Mouse (Mus musculus) neural tube, embryonic 11.5 days (tissue): Measurements from ENCODE around the gene Tada3. TPM values are rescaled to one million over a fixed set of nuclear protein-coding genes. Genes with fewer than 3 reads are reported as not detected.
A peak's percentile ranks its signal among the peaks of the same experiment; 100 is the strongest.

Experiments
- ATAC-seq: fragments of 200-750 bp; cut with Nextera tagmentation; 2 replicates; pipeline ENCODE4 v1.8.0; 2017; ENCODE audit warnings: moderate number of reproducible peaks, mild to moderate bottlenecking, moderate TSS enrichment, moderate library complexity; ENCODE audit not compliant: insufficient read depth, low FRiP score, low TSS enrichment
- DNase-seq: peaks from one replicate; pipeline ENCODE4 v3.0.0-alpha.2; 2015; ENCODE audit warnings: low spot score
- H3K27ac ChIP-seq: fragments of 300-500 bp; sonication (generic); 2 replicates; pipeline ENCODE4 v1.5.1; 2014; ENCODE audit warnings: low read depth, mild to moderate bottlenecking, low read length
- H3K27me3 ChIP-seq: fragments of 300-500 bp; sonication (generic); 2 replicates; pipeline ENCODE4 v1.6.1; 2014; ENCODE audit warnings: mild to moderate bottlenecking, low read length, mixed read lengths; ENCODE audit not compliant: control insufficient read depth, insufficient read depth
- H3K36me3 ChIP-seq: fragments of 300-500 bp; sonication (generic); 2 replicates; pipeline ENCODE4 v1.6.1; 2014; ENCODE audit warnings: mild to moderate bottlenecking, low read length, moderate library complexity, mixed read lengths; ENCODE audit not compliant: control insufficient read depth, insufficient read depth
- H3K4me1 ChIP-seq: fragments of 300-500 bp; sonication (generic); 2 replicates; pipeline ENCODE4 v1.6.1; 2014; ENCODE audit warnings: low read length, mixed read lengths; ENCODE audit not compliant: control insufficient read depth, insufficient read depth
- H3K4me2 ChIP-seq: fragments of 300-500 bp; sonication (generic); 2 replicates; pipeline ENCODE4 v1.6.1; 2014; ENCODE audit warnings: low read depth, mild to moderate bottlenecking, moderate library complexity
- H3K4me3 ChIP-seq: fragments of 300-500 bp; sonication (generic); 2 replicates; pipeline ENCODE4 v1.5.1; 2014; ENCODE audit warnings: low read depth, low read length
- H3K9ac ChIP-seq: fragments of 300-500 bp; sonication (generic); 2 replicates; pipeline ENCODE4 v1.6.1; 2014; ENCODE audit warnings: mild to moderate bottlenecking, low read length
- H3K9me3 ChIP-seq: fragments of 300-500 bp; sonication (generic); 2 replicates; pipeline ENCODE4 v1.6.1; 2016; ENCODE audit warnings: low read length; ENCODE audit not compliant: control insufficient read depth
- WGBS: fragments of 180-500 bp; shearing (Covaris S2); extraction: QIAGEN DNeasy Blood & Tissue Kit; methylation state at CpG from one replicate; pipeline ENCODE4 v1.1.7; 2014; 5-methylcytosine and 5-hydroxymethylcytosine counted together
- polyA plus RNA-seq: library from polyadenylated mRNA; unstranded; fragments of >200 nt; fragmentation: Nextera tagmentation; extraction: Ambion mirVana; gene quantifications from 2 replicates; pipeline ENCODE4 v1.2.1, GENCODE M21; 2014

Gene Tada3
- polyA plus RNA-seq, 1 experiment from 2014 or later: 56.3 TPM

DNA sequence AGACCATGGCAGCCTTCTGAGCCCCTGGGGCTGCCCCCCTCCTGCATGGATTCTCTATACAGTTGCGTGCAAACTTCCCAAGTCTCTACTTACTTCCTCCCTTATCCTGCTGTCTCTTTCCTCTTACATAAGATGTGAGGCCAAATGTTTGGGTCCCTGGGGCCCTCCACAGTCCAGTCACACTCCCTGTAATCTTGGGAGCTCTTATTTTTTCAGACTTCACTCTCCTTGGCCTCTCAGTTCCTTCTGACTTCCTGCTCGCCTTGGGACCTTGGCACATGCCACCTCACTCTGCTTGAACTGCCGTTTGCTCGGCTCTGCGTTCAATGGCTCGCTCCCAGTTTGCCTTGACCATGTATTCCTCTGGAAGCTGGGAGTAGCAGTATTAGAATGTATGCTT lies 16.3 kb upstream of the Tada3 start:
- H3K27me3 ChIP-seq: no peaks in the 10 kb centered on the region
- H3K27ac ChIP-seq: no peak overlapping the region
- DNase-seq: no peak
- H3K9me3 ChIP-seq: no peaks in the 10 kb centered on the region
- no peak for ATAC-seq
- H3K9ac ChIP-seq: no peak overlapping the region
- H3K4me1 ChIP-seq: peaks cover 5% of the 10 kb centered on the region; the same call in 1 of the 2 replicates
- peaks cover 9% of the 10 kb centered on the region for H3K36me3 ChIP-seq
- WGBS: 91% methylated on average over 6 of the region's 6 CpGs
- H3K4me3 ChIP-seq: no peak overlapping the region
- H3K4me2 ChIP-seq: no peak overlapping the region

DNA sequence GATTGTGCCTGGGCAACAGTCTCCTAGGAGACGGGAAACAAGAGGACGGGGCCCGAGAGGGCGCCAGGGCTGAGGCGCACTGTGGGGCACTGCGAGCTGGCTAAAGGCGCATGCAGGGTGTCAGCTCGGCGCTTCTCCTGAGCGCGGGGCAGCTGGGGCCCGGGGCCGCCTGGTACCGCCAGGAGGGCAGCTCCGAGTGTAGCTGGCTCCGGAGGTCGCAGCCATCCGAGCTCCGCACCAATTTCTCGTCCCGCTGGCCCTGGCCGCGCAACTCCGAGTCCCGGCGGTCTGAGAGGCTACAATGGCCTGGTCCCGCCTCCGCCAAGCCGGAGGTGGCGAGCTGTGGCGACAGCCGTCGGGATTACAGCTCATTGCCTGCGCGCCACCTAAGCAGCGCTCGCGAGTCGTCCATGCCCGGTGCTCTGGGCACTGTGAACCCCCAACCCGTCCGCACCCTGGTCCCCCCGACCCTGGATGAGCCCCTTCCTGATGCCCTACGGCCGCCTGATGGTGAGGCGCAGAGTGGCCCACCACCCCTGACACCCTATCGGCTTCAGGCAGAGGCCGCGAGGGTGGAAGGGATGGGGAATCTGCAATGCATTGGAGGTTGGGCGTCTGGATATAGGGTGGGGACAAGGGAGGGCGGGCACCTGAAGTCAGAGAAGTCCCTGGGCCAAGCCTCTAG lies 14.8 kb upstream of the Tada3 start:
- peak; percentile 90 for ATAC-seq
- WGBS: under 1% methylated on average over 46 of the region's 51 CpGs
- Histone ChIP-seq H3K4me1 (peaks cover 5% of the 10 kb centered on the region; the same call in 1 of the 2 replicates), H3K4me2 (peak overlapping the region; percentile 81), H3K9me3 (no peaks in the 10 kb centered on the region), H3K4me3 (peak overlapping the region; percentile 47), H3K36me3 (peaks cover 15% of the 10 kb centered on the region), H3K27ac (peak overlapping the region; percentile 62), H3K9ac (peak overlapping the region; percentile 75), H3K27me3 (no peaks in the 10 kb centered on the region)
- peak; percentile 78 for DNase-seq

DNA sequence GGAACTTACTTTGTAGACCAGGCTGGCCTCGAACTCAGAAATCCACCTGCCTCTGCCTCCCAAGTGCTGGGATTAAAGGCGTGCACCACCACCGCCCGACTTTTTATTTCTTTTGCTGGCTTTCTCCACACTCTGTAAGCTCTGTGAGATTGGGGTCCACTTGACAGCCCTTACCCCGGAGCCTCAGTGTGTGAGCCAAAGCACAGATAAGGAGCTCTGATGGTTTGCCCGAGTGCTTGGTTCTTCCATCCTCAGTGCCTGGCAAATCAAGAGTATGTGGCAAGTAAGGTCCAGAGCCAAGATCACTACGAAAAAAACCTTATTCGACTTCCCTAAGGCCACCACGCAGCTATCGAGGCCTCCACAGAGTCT lies 14.3 kb upstream of the Tada3 start:
- Histone ChIP-seq H3K27ac (peak overlapping the region; percentile 62), H3K4me2 (peak overlapping the region; percentile 81), H3K4me1 (peaks cover 5% of the 10 kb centered on the region; the same call in 1 of the 2 replicates), H3K36me3 (peaks cover 17% of the 10 kb centered on the region), H3K9me3 (no peaks in the 10 kb centered on the region), H3K4me3 (peak overlapping the region; percentile 47), H3K9ac (peak overlapping the region; percentile 75), H3K27me3 (no peaks in the 10 kb centered on the region)
- ATAC-seq (peak; percentile 20; the same call in 1 of the 2 replicates), DNase-seq (no peak)
- 26% methylated on average over 10 of the region's 10 CpGs for WGBS

DNA sequence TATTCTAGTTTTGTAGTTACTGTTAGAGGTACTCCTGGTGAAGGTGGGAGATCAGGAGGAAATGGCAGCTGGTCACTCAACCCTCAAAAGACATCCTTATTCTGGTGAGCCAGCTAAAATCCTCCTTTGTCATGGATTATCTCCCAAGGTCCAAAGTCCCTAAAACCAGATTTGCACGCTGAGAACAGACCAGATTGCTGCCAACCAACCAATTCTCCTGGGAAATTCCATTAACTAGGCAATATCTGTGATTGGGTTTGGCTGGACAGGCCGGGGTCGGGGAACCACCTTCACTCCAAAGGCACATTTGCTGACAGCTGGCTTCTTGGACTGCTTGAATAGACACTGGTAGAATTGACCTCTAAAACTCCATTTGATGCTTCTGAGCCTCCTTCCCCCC lies 13.0 kb upstream of the Tada3 start:
- DNase-seq (no peak), ATAC-seq (no peak)
- H3K9ac ChIP-seq: no peak overlapping the region
- H3K27me3 ChIP-seq: no peaks in the 10 kb centered on the region
- no peaks in the 10 kb centered on the region for H3K9me3 ChIP-seq
- peaks cover 20% of the 10 kb centered on the region for H3K36me3 ChIP-seq
- peaks cover 5% of the 10 kb centered on the region; the same call in 1 of the 2 replicates for H3K4me1 ChIP-seq
- 82% methylated on average over 3 of the region's 3 CpGs for WGBS
- H3K4me3 ChIP-seq: no peak overlapping the region
- H3K4me2 ChIP-seq: no peak overlapping the region
- H3K27ac ChIP-seq: no peak overlapping the region

DNA sequence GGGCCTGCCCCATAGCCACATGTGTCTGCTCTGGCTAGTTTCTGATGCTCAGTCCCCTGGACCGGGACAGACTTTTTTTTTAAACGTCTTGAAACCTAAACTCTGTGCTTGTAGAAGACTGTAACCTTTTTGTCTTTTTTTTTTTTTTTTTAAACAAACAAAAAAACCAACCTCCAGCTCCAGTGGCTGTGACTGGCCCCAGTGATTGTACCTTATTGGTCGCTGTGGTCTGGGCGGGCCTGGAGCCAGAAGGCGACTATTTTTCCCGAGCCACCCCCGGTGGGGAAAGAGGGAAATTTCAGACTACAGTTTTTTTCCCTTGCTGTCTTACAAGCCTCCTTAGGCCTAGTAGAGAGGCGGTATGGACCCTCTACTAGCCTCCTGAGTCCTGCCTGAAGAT lies 11.3 kb upstream of the Tada3 start, which contains the start of gene Ttll3:
TSS of gene Ttll3 (plus strand) at position 301 of the 400 bp plus-strand sequence.
- ATAC-seq (no peak), DNase-seq (no peak)
- Histone ChIP-seq H3K9me3 (no peaks in the 10 kb centered on the region), H3K4me3 (no peak within 1 kb of the TSS), H3K27ac (no peak within 1 kb of the TSS), H3K4me1 (peaks cover 5% of the 10 kb centered on the region; the same call in 1 of the 2 replicates), H3K27me3 (no peaks in the 10 kb centered on the region), H3K9ac (no peak within 1 kb of the TSS), H3K4me2 (no peak within 1 kb of the TSS), H3K36me3 (peaks cover 30% of the 10 kb centered on the region)
- WGBS: 83% methylated on average over 8 of the region's 8 CpGs

DNA sequence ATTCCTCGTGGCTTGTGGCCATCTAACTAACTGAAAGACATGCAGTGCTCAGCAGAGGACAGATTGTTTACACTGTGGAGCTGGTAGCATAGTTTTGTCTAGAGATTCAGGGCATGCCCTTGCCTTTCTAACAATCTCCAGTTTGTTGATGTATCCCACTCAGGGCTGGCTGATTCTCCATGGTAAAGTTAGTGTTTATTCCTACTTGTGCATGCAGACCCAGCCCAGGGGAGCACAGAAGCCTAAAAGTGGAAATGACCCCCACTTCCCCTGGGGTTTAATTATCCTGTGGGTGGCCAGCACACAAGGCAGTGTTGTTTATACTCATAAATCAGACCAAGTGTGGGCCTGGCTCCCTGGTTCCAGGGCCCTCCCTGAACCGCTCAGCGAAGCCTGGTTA lies 8.3 kb upstream of the Tada3 start:
- no peak overlapping the region for H3K4me2 ChIP-seq
- H3K4me1 ChIP-seq: no peaks in the 10 kb centered on the region
- 64% methylated on average over 3 of the region's 3 CpGs for WGBS
- no peak overlapping the region for H3K27ac ChIP-seq
- no peaks in the 10 kb centered on the region for H3K9me3 ChIP-seq
- ATAC-seq: no peak
- DNase-seq: no peak
- peaks cover 42% of the 10 kb centered on the region for H3K36me3 ChIP-seq
- H3K4me3 ChIP-seq: no peak overlapping the region
- no peak overlapping the region for H3K9ac ChIP-seq
- H3K27me3 ChIP-seq: no peaks in the 10 kb centered on the region

DNA sequence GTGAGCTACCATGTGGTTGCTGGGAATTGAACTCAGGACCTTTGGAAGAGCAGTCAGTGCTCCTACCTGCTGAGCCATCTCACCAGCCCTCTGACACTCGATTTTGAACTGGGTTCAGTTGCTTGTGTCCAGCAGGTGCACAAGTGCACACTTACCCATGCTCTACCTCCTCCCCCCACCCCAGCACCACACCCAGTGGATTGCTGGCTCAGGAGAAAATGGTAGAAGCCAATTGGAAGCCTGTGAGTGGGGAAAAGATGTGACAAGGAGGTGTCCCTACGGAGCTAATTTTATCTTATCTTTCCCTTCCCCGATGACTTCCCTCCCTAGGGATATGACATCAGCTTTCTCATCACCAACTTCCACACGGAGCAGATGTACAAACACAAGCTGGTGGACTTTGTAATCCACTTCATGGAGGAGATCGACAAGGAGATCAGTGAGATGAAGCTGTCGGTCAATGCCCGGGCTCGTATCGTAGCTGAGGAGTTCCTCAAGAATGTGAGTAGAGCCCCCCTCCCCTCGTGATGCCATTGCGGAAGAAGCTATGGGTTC lies 7.6 kb upstream of the Tada3 start:
- DNase-seq: no peak
- Histone ChIP-seq H3K36me3 (peaks cover 42% of the 10 kb centered on the region), H3K4me1 (no peaks in the 10 kb centered on the region), H3K4me2 (no peak overlapping the region), H3K9ac (no peak overlapping the region), H3K9me3 (no peaks in the 10 kb centered on the region), H3K27me3 (no peaks in the 10 kb centered on the region), H3K4me3 (no peak overlapping the region), H3K27ac (no peak overlapping the region)
- no peak for ATAC-seq
- WGBS: 92% methylated on average over 11 of the region's 11 CpGs

DNA sequence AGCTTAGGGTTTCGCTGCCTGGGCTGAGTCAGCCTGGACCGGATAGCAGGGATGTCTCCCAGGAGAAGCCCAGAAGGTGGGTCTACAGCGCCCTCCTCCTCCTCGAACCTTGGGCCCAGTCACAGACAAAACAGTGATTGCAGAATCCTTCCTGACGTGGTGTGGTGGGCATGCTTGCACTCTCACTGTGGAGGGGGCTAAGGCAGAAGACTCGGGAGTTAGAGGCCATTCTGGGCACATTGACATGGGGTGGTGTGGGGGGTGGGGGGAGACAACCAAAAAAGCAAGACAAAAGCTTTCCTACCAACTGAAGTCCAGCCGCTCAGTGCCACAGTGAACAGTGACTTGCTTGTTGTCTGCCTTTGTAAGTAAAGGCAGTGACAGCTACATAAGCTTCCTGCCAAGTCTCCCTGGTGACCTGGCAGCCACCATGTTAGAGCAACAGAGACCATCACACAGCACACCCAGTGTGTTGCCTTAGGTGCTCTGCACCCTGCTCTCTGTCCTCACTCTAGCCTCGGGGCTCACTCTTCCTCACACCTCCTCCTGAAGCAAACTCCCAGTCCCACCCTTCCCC lies 6.8 kb upstream of the Tada3 start:
- no peaks in the 10 kb centered on the region for H3K9me3 ChIP-seq
- no peak overlapping the region for H3K9ac ChIP-seq
- DNase-seq: no peak
- peaks cover 37% of the 10 kb centered on the region for H3K36me3 ChIP-seq
- no peak overlapping the region for H3K27ac ChIP-seq
- H3K27me3 ChIP-seq: no peaks in the 10 kb centered on the region
- H3K4me3 ChIP-seq: no peak overlapping the region
- no peak overlapping the region for H3K4me2 ChIP-seq
- no peaks in the 10 kb centered on the region for H3K4me1 ChIP-seq
- ATAC-seq: no peak
- WGBS: 94% methylated on average over 8 of the region's 8 CpGs

DNA sequence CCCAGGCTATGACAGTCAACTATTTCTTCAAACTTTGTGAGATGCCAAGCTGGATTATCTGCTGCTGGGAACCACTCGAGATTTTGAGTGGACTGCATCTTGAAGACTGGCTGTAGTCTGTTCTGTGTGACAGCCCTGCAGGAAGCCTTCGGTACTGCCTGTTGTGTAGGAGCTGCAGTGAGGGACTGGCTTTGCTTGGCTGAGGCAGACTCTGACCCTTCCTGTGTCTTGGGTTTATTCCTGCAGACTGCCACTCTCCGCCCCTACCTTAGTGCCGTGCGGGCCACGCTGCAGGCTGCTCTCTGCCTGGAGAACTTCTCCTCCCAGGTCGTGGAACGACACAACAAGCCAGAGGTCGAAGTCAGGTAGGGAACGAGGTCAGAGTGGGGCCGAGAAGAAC lies 2.8 kb upstream of the Tada3 start:
- no peak for ATAC-seq
- Histone ChIP-seq H3K9me3 (no peaks in the 10 kb centered on the region), H3K9ac (no peak overlapping the region), H3K4me1 (peaks cover 10% of the 10 kb centered on the region), H3K27me3 (no peaks in the 10 kb centered on the region), H3K36me3 (peaks cover 21% of the 10 kb centered on the region), H3K27ac (no peak overlapping the region), H3K4me3 (no peak overlapping the region; the same call in 1 of the 2 replicates), H3K4me2 (no peak overlapping the region)
- no peak for DNase-seq
- WGBS: 94% methylated on average over 11 of the region's 11 CpGs
